Mouse (Mus musculus) liver, adult 2 months (tissue): ENCODE measurements at regions not wholly inside any gene's neighbourhood (a gene's known extent, or its start where the extent isn't known, plus 50 kb on each side); places are given as distances from the start of the nearest gene placed in this dataset.
A peak's percentile ranks its signal among the peaks of the same experiment; 100 is the strongest.

Source experiments
- DNase-seq: peaks from one replicate; pipeline ENCODE4 v3.0.0-alpha.2; 2011; ENCODE audit warnings: low read depth, low spot score; ENCODE audit errors: extremely low read depth
- H3K27ac ChIP-seq: fragments of 200-500 bp; replicated peaks from 2 replicates; pipeline ENCODE4 v1.5.1; 2012; ENCODE audit warnings: low read depth, mild to moderate bottlenecking, control low read depth, inconsistent platforms, low read length; ENCODE audit not compliant: insufficient read depth
- H3K27me3 ChIP-seq: fragments of 200-500 bp; 2 replicates; pipeline ENCODE4 v1.6.1; 2012; ENCODE audit warnings: mild to moderate bottlenecking, moderate library complexity, low read length, inconsistent platforms; ENCODE audit not compliant: control insufficient read depth, insufficient read depth
- H3K36me3 ChIP-seq: fragments of 200-500 bp; 2 replicates; pipeline ENCODE4 v1.6.1; 2012; ENCODE audit warnings: low read length, inconsistent platforms; ENCODE audit not compliant: control insufficient read depth, insufficient read depth
- H3K4me1 ChIP-seq: fragments of 200-500 bp; 2 replicates; pipeline ENCODE4 v1.6.1; 2011; ENCODE audit warnings: low read length; ENCODE audit not compliant: control insufficient read depth, insufficient read depth
- H3K4me3 ChIP-seq: fragments of 200-500 bp; 2 replicates; pipeline ENCODE4 v1.5.1; 2011; ENCODE audit warnings: low read depth, mild to moderate bottlenecking, control low read depth, low read length, moderate library complexity; ENCODE audit not compliant: insufficient read depth
- H3K79me2 ChIP-seq: fragments of 200-500 bp; 2 replicates; pipeline ENCODE4 v1.6.1; 2012; ENCODE audit warnings: inconsistent platforms, mild to moderate bottlenecking, low read length, moderate library complexity; ENCODE audit not compliant: control insufficient read depth, insufficient read depth
- H3K9ac ChIP-seq: fragments of 200-500 bp; 2 replicates; pipeline ENCODE4 v1.6.1; 2012; ENCODE audit warnings: low read depth, mild to moderate bottlenecking, control low read depth, inconsistent platforms, low read length
- CTCF ChIP-seq: fragments of 200-500 bp; IDR thresholded peaks from 2 replicates; pipeline ENCODE4 v1.5.1; 2011; ENCODE audit warnings: low read depth, low read length, control low read depth
- POLR2A ChIP-seq: fragments of 200-500 bp; IDR thresholded peaks from 2 replicates; pipeline ENCODE4 v1.6.1; 2011; ENCODE audit warnings: low read length, control low read depth; ENCODE audit not compliant: insufficient read depth; ENCODE audit errors: extremely low read depth
- WGBS: fragments of 180-500 bp; shearing (Covaris S2); methylation state at CpG from one replicate; pipeline ENCODE4 v1.1.7; 2018; 5-methylcytosine and 5-hydroxymethylcytosine counted together

DNA sequence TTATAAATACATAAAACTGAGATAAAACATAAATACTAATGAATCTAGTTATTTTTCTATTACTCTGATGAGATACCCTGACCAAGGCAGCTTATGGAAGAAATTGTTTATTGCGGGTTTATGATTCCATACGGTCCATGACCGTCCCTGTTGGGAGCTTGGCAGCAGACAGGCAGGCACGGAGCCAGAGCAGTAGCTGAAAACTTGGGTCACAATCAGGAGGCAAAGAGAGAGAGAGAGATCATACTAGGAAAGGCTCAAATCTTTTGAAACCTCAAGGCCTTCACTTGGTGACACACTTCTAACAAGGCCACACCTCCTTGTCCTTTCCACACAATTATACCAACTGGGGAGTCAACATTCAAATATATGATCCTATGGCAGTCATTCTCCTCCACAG is 166.7 kb upstream of the Mkln1 start:
- WGBS, result 41% methylated on average over 4 of the region's 4 CpGs
- no peak overlapping the region for H3K27ac ChIP-seq
- DNase-seq, result peak; percentile 59

DNA sequence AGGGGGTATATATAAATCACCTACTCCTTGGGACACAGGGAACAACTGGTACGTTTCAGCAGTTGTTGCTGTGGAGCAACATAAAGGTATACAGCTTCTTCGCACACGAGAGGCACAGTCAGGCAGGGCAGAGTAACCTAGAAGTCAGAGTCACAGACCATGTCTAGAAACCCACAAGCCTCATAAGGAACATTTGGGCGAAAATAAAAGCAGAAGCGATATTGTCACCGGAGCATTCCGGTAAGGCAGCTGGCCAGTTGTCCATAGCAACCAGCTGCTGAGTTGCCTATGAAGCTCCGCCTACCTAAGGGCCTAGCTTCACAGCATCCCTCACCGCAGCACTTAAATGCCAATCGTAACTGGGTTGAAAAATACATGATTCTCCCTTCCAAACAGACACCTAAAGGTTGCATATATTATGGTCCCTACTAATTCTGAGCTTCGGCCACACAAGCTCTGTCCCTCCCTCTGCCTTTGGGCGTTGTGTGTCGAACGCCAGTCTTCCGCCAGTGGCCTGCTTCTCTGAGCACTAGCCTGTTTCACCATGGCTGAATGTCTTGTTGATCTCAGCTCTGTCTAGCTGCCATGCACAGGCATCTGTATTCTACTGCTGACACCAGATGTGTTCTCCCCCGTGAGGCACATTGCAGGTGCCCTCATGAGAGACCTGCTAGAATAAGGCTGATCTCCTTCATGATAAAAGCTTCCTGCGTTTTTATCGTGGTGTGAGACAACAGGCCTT is 165.1 kb upstream of the Mkln1 start:
- peaks cover 17% of the 10 kb centered on the region; the same call in 1 of the 2 replicates for H3K79me2 ChIP-seq
- H3K4me1 ChIP-seq, result peaks cover 3% of the 10 kb centered on the region; the same call in 1 of the 2 replicates
- no peak overlapping the region for H3K4me3 ChIP-seq
- no peak overlapping the region for H3K27ac ChIP-seq
- H3K9ac ChIP-seq, result no peak overlapping the region
- DNase-seq, result no peak
- TF ChIP-seq POLR2A, result no peak
- TF ChIP-seq CTCF, result no peak
- 82% methylated on average over 18 of the region's 18 CpGs for WGBS
- H3K36me3 ChIP-seq, result no peaks in the 10 kb centered on the region
- H3K27me3 ChIP-seq, result no peaks in the 10 kb centered on the region

More for the DNA sequence above, 166.7 kb upstream of the Mkln1 start:
- no peak for TF ChIP-seq CTCF
- TF ChIP-seq POLR2A, result no peak
- peaks cover 3% of the 10 kb centered on the region; the same call in 1 of the 2 replicates for H3K4me1 ChIP-seq
- H3K79me2 ChIP-seq, result peaks cover 22% of the 10 kb centered on the region; the same call in 1 of the 2 replicates
- no peaks in the 10 kb centered on the region for H3K36me3 ChIP-seq
- H3K9ac ChIP-seq, result no peak overlapping the region
- H3K27me3 ChIP-seq, result no peaks in the 10 kb centered on the region
- no peak overlapping the region for H3K4me3 ChIP-seq

DNA sequence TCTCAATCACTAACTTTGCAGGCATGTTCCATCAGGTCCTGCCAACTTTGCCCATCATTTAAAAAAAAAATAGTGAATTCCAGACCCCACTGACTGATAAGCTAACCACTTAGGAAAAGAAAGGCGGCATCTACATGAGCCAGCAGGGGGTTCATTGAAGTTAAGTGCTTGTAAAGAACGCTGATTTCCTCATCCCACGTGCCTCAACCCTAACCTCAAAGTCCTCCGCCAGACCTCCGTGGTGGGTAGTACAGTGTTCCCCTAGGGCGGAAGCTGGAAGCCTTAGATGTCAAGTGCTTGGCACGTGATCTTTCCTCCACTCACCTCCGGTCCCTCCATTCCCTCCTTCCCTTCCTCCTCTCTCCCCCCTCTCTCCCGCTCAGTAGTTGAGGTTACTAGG is 158.5 kb upstream of the Mkln1 start:
- peaks cover 7% of the 10 kb centered on the region; the same call in 1 of the 2 replicates for H3K79me2 ChIP-seq
- no peaks in the 10 kb centered on the region for H3K4me1 ChIP-seq
- DNase-seq, result no peak
- no peak overlapping the region for H3K9ac ChIP-seq
- H3K36me3 ChIP-seq, result no peaks in the 10 kb centered on the region
- no peaks in the 10 kb centered on the region for H3K27me3 ChIP-seq
- no peak overlapping the region for H3K4me3 ChIP-seq
- no peak overlapping the region for H3K27ac ChIP-seq
- TF ChIP-seq POLR2A (no peak), CTCF (no peak)
- WGBS, result 50% methylated on average over 9 of the region's 9 CpGs

DNA sequence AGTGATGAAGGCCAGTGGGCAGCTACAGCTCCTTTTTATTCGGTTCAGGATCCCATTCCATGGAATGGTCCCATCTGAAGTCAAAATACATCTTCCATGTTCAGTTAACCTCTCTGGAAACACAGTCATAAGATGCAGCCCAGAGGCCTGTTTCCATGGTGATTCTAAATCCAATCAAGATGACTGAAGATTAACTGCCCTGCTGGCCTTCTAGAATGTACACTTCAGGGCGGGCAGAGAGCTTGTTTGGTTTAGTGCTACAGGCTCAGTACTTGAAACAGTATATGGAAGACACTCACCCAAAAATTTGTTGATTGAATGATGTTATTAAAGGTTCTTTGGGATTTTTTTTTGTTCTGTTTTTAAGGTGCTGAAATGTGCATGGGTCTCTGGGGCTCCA is 148.0 kb upstream of the Mkln1 start:
- peaks cover 6% of the 10 kb centered on the region; the same call in 1 of the 2 replicates for H3K36me3 ChIP-seq

DNA sequence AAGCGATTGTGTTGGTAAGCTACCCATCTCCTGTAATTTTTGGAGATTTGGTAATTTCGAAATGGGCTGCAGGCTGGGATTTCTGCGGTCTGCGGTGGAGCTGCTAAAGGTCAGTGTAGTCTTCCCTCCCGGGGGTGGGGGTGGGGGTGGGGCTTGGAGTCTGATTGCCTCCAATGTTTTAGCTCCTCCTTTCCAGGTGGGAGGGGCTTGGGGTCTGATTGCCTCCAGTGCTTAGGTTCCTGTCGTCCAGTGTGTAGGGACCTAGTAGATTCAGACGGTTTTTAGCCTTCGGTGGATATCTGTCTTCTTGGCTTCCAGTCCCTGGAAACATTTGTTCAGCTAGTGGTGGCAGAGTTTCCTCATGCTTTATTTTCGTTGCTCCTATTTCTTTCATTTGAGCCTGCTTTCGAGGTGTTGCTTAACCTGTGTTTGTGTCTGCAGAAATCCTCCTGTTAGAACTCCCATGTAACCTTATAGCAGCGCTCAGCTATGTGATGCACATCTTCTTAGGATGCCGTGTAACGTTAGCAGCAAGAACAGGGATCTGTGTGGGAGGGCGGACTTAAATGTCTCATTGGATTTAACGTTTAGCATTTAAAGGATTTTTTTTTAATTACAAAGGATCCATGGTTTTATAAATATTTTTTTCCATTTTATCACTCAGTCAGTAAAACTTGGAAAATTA is 145.1 kb upstream of the Mkln1 start:
- Histone ChIP-seq H3K4me1 (peaks cover 3% of the 10 kb centered on the region), H3K36me3 (peaks cover 3% of the 10 kb centered on the region; the same call in 1 of the 2 replicates), H3K9ac (peak overlapping the region; percentile 59; the same call in 1 of the 2 replicates), H3K4me3 (peak overlapping the region; percentile 26), H3K27me3 (no peaks in the 10 kb centered on the region), H3K27ac (peak overlapping the region; percentile 78; the same call in 1 of the 2 replicates), H3K79me2 (peaks cover 2% of the 10 kb centered on the region; the same call in 1 of the 2 replicates)
- peak; percentile 87 for DNase-seq
- no peak for TF ChIP-seq CTCF
- TF ChIP-seq POLR2A, result no peak
- WGBS, result 14% methylated on average over 15 of the region's 15 CpGs

More for the DNA sequence above, 148.0 kb upstream of the Mkln1 start:
- H3K4me3 ChIP-seq, result no peak overlapping the region
- no peak overlapping the region for H3K27ac ChIP-seq
- 91% methylated on average over 2 of the region's 2 CpGs for WGBS
- peaks cover 2% of the 10 kb centered on the region; the same call in 1 of the 2 replicates for H3K79me2 ChIP-seq
- no peak for TF ChIP-seq CTCF
- no peak for TF ChIP-seq POLR2A
- no peak overlapping the region for H3K9ac ChIP-seq
- DNase-seq, result no peak
- peaks cover 3% of the 10 kb centered on the region for H3K4me1 ChIP-seq
- no peaks in the 10 kb centered on the region for H3K27me3 ChIP-seq
